Mouse (Mus musculus) ES-E14 (cell line): Measurements from ENCODE around the gene Cntnap2. TPM values are rescaled to one million over a fixed set of nuclear protein-coding genes. Genes with fewer than 3 reads are reported as not detected.

ENCODE experiments used
- DNase-seq: peaks from one replicate; pipeline ENCODE4 v3.0.0-alpha.2; 2013; ENCODE audit warnings: low read depth, low spot score
- H3K27ac ChIP-seq: 2 replicates; pipeline ENCODE4 v1.5.1; 2012; ENCODE audit warnings: low read depth, mild to moderate bottlenecking, low read length, moderate library complexity, mixed read lengths; ENCODE audit not compliant: poor library complexity, insufficient read depth, severe bottlenecking
- H3K36me3 ChIP-seq: 2 replicates; pipeline ENCODE4 v1.6.1; 2012; ENCODE audit warnings: mild to moderate bottlenecking, low read length, moderate library complexity, mixed read lengths; ENCODE audit not compliant: control insufficient read depth, poor library complexity, insufficient read depth, severe bottlenecking
- H3K4me1 ChIP-seq, 2 experiments: fragments of 150-350 bp in 1 of 2; sonication (generic) in 1 of 2; 2 replicates each; pipeline ENCODE4 v1.6.1; 2012; ENCODE audit warnings: low read length in 2 of 2, mild to moderate bottlenecking in 1 of 2, mixed read lengths in 1 of 2; ENCODE audit not compliant: control insufficient read depth in 2 of 2, insufficient read depth in 2 of 2, poor library complexity in 1 of 2
- H3K4me3 ChIP-seq, 2 experiments: fragments of 150-350 bp in 1 of 2; sonication (generic) in 1 of 2; 2 replicates each; pipeline ENCODE4 v1.5.1; 2012; ENCODE audit warnings: low read length in 2 of 2, low read depth in 1 of 2, mild to moderate bottlenecking in 1 of 2, mixed read lengths in 1 of 2; ENCODE audit not compliant: insufficient read depth in 1 of 2, poor library complexity in 1 of 2, severe bottlenecking in 1 of 2
- H3K9ac ChIP-seq: 2 replicates; pipeline ENCODE4 v1.6.1; 2012; ENCODE audit warnings: low read depth, mild to moderate bottlenecking, low read length, mixed read lengths; ENCODE audit not compliant: poor library complexity, insufficient read depth, severe bottlenecking
- H3K9me3 ChIP-seq: fragments of 150-350 bp; sonication (generic); 2 replicates; pipeline ENCODE4 v1.6.1; 2012; ENCODE audit warnings: low read depth, mild to moderate bottlenecking, low read length; ENCODE audit not compliant: control insufficient read depth, insufficient read depth
- CHD2 ChIP-seq: IDR thresholded peaks from 2 replicates; pipeline ENCODE4 v1.6.1; 2014; ENCODE audit warnings: mild to moderate bottlenecking, low read depth, low read length, inconsistent platforms
- HCFC1 ChIP-seq: IDR thresholded peaks from 2 replicates; pipeline ENCODE4 v1.6.1; 2012; ENCODE audit warnings: low read length, inconsistent platforms, borderline replicate concordance; ENCODE audit not compliant: insufficient read depth
- MAFK ChIP-seq: IDR thresholded peaks from 2 replicates; pipeline ENCODE4 v1.6.1; 2014; ENCODE audit warnings: mild to moderate bottlenecking, low read depth, low read length, inconsistent platforms; ENCODE audit not compliant: insufficient read depth
- ZC3H11A ChIP-seq: IDR thresholded peaks from 2 replicates; pipeline ENCODE4 v1.6.1; 2012; ENCODE audit warnings: low read depth, mild to moderate bottlenecking, inconsistent platforms, low read length, borderline replicate concordance
- ZNF384 ChIP-seq: IDR thresholded peaks from 2 replicates; pipeline ENCODE4 v1.6.1; 2012; ENCODE audit warnings: low read depth, low read length, inconsistent platforms
- in situ Hi-C, 2 experiments: fragments of 600-800 bp; cut with MboI; formaldehyde crosslinking; loops; one replicate each; pipeline ENCODE4 v1.15.1; 2025; ENCODE audit warnings: low sequenced_read_pairs in 2 of 2, inconsistent platforms in 1 of 2; ENCODE audit not compliant: unreplicated experiment in 2 of 2
- total RNA-seq: library from RNA; depleted of rRNA; stranded (reverse); fragments of 300-350 nt; gene quantifications from 2 replicates; pipeline ENCODE4 v1.2.3, GENCODE M21; 2012

Gene Cntnap2
- total RNA-seq, 1 experiment = 7.9 TPM

DNA sequence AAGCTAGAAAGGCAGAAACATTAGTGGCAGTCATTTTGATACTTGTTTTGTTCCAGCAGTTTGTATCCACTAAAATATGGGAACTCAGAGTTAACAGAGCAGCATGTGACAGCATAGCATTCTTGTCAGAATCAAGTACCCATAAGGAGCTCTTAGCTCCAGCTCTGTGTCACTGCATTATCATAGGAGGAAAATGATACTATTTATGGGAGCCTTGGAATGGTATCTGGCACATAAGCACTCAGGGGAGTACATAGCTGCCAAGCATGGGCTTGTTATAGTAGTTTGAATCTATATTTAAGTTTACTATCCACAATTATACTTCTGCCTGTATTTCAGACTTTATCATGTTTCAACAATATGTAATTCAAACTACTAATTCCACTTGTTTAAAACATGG lies 732.5 kb downstream of the Cntnap2 start:
- in situ Hi-C loops = no loop called here

GRCm38 (mm10) chr6:45841626-45842341 lies 782.6 kb downstream of the Cntnap2 start:
- H3K36me3 ChIP-seq = no peaks in the 10 kb centered on the region
- no peak overlapping the region for H3K9ac ChIP-seq
- DNase-seq = no peak
- H3K9me3 ChIP-seq = no peaks in the 10 kb centered on the region
- in situ Hi-C loops = no loop called here
- H3K27ac ChIP-seq = no peak overlapping the region
- no peaks in the 10 kb centered on the region for H3K4me1 ChIP-seq
- TF ChIP-seq HCFC1 = no peak
- no peak for TF ChIP-seq CHD2
- TF ChIP-seq MAFK = no peak
- no peak for TF ChIP-seq ZC3H11A
- no peak for TF ChIP-seq ZNF384
- no peak overlapping the region for H3K4me3 ChIP-seq

More for the DNA sequence above, 732.5 kb downstream of the Cntnap2 start:
- no peak for DNase-seq
- TF ChIP-seq ZNF384 = no peak
- no peak for TF ChIP-seq CHD2
- TF ChIP-seq HCFC1 = no peak
- no peak for TF ChIP-seq MAFK
- TF ChIP-seq ZC3H11A = no peak
- Histone ChIP-seq H3K9ac (no peak overlapping the region), H3K27ac (no peak overlapping the region), H3K4me1 (no peaks in the 10 kb centered on the region), H3K4me3 (no peak overlapping the region), H3K36me3 (no peaks in the 10 kb centered on the region), H3K9me3 (no peaks in the 10 kb centered on the region)

DNA sequence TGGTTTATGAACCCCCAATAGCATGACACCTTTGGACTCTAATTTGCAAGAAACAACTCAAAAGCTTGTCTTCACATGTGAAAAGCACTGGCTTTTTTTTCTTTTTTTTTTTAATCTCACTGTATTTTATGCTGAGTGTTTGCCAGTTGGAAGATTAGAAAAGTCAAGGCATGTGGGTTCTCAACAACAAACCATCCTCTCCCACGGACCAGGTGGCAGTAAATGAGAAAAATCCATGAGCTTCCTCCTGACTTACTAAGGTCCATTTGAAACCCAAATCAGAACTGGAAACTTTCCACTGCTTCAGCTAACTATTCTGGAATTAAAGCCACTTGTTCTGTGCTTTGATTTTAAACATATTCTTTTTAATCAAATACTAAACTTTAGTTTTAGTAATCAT lies 784.6 kb downstream of the Cntnap2 start:
- TF ChIP-seq MAFK (no peak), CHD2 (no peak), ZC3H11A (no peak), ZNF384 (no peak), HCFC1 (no peak)
- no peak for DNase-seq
- Histone ChIP-seq H3K9me3 (no peaks in the 10 kb centered on the region), H3K27ac (no peak overlapping the region), H3K4me1 (no peaks in the 10 kb centered on the region), H3K9ac (no peak overlapping the region), H3K4me3 (no peak overlapping the region), H3K36me3 (no peaks in the 10 kb centered on the region)
- in situ Hi-C loops = no loop called here

GRCm38 (mm10) chr6:45871409-45871992 lies 812.3 kb downstream of the Cntnap2 start:
- no peaks in the 10 kb centered on the region for H3K4me1 ChIP-seq
- no peak overlapping the region for H3K4me3 ChIP-seq
- in situ Hi-C loops = no loop called here
- no peaks in the 10 kb centered on the region for H3K9me3 ChIP-seq
- no peak overlapping the region for H3K9ac ChIP-seq
- TF ChIP-seq MAFK = no peak
- no peak for TF ChIP-seq ZC3H11A
- TF ChIP-seq ZNF384 = no peak
- no peak for TF ChIP-seq CHD2
- no peak for TF ChIP-seq HCFC1
- no peak for DNase-seq
- H3K27ac ChIP-seq = no peak overlapping the region
- H3K36me3 ChIP-seq = no peaks in the 10 kb centered on the region
